Mouse (Mus musculus) ovary, postnatal 36 days (tissue): Measurements from ENCODE around the gene E2f4.

ENCODE experiments used
- DNase-seq: peaks from one replicate; pipeline ENCODE4 v3.0.0; 2022; ENCODE audit warnings: low spot score, mixed read lengths

E2f4 gene

GRCm38 (mm10) chr8:105317941-105318340 is 20.5 kb downstream of the E2f4 start:
- no peak for DNase-seq

GRCm38 (mm10) chr8:105318662-105319190 is 21.3 kb downstream of the E2f4 start:
- DNase-seq, result no peak

- no peak for DNase-seq
Measured at GRCm38 (mm10) chr8:105323183-105323582, 25.7 kb downstream of the E2f4 start.

GRCm38 (mm10) chr8:105325641-105326093 is 28.2 kb downstream of the E2f4 start:
- no peak for DNase-seq

GRCm38 (mm10) chr8:105326141-105326672 is 28.7 kb downstream of the E2f4 start, which contains the start of the genes Lrrc29 and Tmem208:
Gene Lrrc29, minus strand, starts transcription at chr8:105326278.
Gene Tmem208, plus strand, starts transcription at chr8:105326354.
- peak; percentile 96 for DNase-seq

- DNase-seq, result no peak
Measured at GRCm38 (mm10) chr8:105326968-105327367, 29.5 kb downstream of the E2f4 start.

- DNase-seq, result no peak
Measured at GRCm38 (mm10) chr8:105330325-105330724, 32.9 kb downstream of the E2f4 start.

- DNase-seq, result no peak
Measured at GRCm38 (mm10) chr8:105331469-105331868, 34.0 kb downstream of the E2f4 start.

- no peak for DNase-seq
Measured at GRCm38 (mm10) chr8:105331931-105332330, 34.5 kb downstream of the E2f4 start.

GRCm38 (mm10) chr8:105332523-105332922 is 35.1 kb downstream of the E2f4 start:
- DNase-seq, result no peak

GRCm38 (mm10) chr8:105336373-105337130 is 39.1 kb downstream of the E2f4 start:
- peak; percentile 6 for DNase-seq

GRCm38 (mm10) chr8:105338992-105339391 is 41.5 kb downstream of the E2f4 start:
- DNase-seq, result no peak

- DNase-seq, result no peak
Measured at GRCm38 (mm10) chr8:105339886-105340635, 42.6 kb downstream of the E2f4 start.

- no peak for DNase-seq
Measured at GRCm38 (mm10) chr8:105341399-105341798, 43.9 kb downstream of the E2f4 start.

GRCm38 (mm10) chr8:105342768-105343167 is 45.3 kb downstream of the E2f4 start:
- DNase-seq, result no peak

GRCm38 (mm10) chr8:105343791-105344574 is 46.5 kb downstream of the E2f4 start:
- DNase-seq, result no peak

GRCm38 (mm10) chr8:105345061-105345975 is 47.9 kb downstream of the E2f4 start:
- no peak for DNase-seq

GRCm38 (mm10) chr8:105346611-105347427 is 49.4 kb downstream of the E2f4 start:
- peak; percentile 60 for DNase-seq

GRCm38 (mm10) chr8:105347428-105348221 is 50.2 kb downstream of the E2f4 start, which contains the start of gene Fhod1:
Gene Fhod1, minus strand, starts transcription at chr8:105347953.
- DNase-seq, result peak; percentile 95
